Mouse (Mus musculus): ENCODE data around the gene Ska2. TPM values are rescaled to one million over a fixed set of nuclear protein-coding genes. Genes with fewer than 3 reads are reported as not detected.

Ska2 gene
- 2.8 TPM for polyA plus RNA-seq (2017; shearing (Covaris generic))

DNA sequence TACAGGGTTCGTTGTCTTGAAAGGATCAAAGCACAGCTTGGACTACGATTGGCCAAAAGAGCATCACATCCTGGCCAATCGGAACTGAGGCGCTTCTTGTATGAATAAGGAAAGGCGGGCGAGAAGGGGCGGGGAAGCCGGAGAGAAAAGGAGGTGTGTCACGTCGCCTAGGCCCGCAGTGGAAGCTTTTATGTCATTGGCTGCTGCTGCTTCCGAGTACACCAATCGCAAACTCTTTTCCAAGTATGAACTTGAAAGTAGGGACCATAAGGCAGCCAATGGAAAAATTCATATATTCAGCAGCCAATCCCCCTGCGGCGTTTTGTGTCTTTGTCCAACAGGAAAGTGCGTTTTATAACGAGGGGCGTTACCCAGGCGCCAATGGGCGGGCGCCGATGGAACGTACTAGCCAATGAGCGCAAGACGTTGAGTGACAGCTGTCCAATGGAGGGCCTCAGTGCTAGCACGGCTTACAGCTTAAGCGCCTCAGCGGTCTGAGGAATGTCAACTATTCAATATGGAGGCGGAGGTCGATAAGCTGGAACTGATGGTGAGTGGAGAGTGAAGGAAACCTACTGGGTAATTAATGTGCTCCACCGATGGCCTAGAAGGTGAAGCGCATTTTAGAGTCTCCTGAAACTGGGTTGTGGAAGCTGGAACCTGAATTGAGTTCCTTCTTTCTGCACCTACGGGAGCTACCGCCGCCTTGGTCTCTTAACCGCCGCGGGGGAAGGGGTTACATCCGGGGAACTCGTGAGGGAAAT, at the start of gene Ska2:
Ska2 (plus strand) TSS at position 480 of the 764 bp plus-strand sequence.

DNA sequence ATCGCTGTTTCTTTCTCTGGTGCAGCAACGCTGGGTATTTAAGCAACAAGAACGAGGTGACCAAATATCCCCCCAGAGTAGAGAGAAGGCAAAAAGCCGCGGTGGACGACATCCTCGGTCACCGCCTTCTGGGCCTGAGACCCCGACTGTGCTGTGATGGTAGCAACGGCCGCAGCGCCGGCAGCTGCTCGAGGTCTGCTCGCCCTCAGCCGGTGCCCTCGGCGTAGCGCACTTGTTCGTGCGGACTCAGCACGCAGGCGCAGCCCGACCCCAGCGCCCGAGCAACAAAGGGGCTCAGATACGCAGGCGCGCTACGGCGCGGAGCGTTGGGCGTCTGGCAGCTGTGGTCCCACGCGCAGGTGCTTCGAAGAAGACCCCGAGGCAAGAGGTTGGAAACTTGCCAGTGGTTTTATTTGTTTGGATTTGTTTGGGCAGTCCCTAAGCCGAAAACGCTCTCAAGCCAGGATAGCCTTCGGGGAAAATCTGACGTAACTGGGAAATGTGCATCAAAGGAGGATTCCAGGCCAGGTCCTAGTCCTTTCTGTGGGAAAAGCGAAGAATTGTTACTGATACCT, 35.1 kb upstream of the Ska2 start, which contains the start of gene Gdpd1:
Gdpd1 (minus strand) TSS at position 197 of the 575 bp plus-strand sequence.

DNA sequence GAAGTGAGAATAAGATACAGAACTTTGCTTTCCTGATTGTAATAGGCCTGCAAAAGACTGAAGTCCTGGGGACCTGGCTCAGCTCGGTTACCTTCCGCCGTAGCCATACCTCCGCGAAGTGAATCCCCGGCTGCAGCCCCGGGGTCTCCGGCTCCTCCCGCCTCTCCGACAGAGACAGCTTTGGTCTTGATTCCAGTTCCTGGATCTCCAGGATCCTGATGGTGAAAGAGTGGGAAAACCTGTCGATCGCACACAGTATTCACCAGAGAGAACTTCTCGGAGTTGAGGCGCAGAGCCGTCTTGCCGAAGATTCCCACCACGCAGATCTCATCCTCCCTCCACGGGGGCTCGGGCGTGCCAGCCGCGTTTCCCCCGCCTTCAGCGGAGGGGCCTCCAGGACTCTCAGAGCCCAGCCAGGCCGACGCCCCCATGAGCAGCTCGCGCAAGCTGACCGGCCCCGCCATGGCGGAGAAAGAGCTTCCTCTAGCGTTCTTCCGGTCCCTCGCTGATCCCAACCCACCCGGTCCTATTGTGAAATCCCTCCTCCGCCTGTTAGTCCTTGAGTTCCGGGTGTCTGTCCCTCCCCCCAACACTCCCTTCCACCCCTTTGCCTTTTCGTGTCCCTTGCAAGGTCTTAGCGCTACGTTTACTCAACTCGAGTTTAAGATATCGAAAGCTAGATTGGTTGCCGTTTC, 22.6 kb upstream of the Ska2 start, which contains the start of gene Smg8:
Smg8 (minus strand) TSS at position 485 of the 695 bp plus-strand sequence.

DNA sequence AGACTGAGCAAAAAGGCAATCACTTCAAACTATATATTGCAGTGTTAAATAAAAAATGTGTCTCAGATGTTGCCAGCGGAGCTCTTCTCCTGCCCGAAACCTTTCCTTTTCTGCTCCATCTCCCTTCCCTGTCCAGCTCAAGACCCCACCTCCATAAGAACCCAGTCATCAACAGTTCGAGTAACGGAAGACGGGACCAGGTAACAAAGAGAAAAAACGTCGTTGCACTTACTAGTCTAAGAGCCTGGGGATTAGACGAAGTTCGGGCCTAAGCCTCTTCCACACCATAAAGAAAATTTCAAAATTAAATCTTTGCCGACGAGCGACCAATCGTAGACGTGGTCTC, 652 bp upstream of the Ska2 start, which contains the start of gene Prr11:
Prr11 (minus strand) TSS at position 300 of the 346 bp plus-strand sequence.

DNA sequence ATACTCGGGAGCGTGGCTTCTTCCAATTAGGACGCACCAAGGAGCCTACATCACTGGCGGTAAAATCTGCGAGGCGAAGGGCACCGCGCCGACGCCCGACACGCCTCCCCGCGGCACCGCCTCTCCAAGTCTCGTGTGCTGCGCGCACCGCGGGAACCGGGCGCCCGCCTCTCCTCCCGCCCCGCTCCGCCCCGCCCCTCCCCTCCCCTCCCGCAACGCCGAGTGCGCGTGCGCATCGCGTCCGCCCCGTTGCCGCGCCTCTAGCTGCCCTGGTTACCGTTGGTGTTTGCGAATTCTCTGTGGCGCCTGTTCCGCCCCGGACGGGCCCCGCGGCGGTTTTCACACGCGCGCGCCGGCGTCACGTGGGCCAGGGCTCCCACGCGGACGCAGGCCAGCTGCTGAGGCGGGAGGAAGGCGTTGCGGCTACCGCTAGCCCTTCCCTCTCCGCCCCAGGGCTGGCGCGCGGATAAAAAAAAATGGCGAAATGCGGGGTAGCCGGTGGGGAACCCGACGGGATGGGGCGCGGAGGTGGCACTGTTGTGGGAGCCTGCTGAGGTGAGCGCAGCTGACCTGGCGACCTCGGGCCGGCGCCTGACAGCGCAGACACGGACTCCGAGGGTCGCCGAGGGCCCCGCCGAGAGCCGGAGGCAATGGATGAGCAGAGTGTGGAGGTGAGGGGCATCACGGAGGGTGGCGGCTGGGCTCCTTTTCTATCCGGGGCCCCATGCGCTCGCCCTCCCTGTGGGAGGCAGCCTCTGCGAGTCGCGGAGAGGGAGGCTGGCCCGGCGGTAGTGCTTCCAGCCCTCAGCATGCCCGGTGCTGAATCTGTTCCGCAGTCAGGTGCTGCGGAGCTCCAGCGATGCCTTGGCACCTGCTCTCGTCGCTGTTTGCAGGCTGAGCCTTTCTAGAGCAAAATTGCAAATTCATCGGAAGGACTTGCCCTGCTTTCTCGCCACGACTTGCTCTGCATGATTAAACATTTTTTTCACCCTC, 18.1 kb downstream of the Ska2 start, which contains the start of gene Trim37:
Trim37 (plus strand) TSS at position 254 of the 993 bp plus-strand sequence.

Other genes starting within 250 kb of the Ska2 start
- 1.5 TPM for gene Ypel2, start 115.5 kb upstream of the Ska2 start, polyA plus RNA-seq (2017; shearing (Covaris generic))
- 0.49 TPM for gene Gdpd1, start 35.2 kb upstream of the Ska2 start, polyA plus RNA-seq (2017; shearing (Covaris generic))
- gene Smg8, start 22.5 kb upstream of the Ska2 start, polyA plus RNA-seq (2017; shearing (Covaris generic)) = 14.0 TPM
- gene Prr11, start 526 bp upstream of the Ska2 start, polyA plus RNA-seq (2017; shearing (Covaris generic)) = not detected
- gene Trim37, start 17.8 kb downstream of the Ska2 start, polyA plus RNA-seq (2017; shearing (Covaris generic)) = 11.9 TPM
- 0.06 TPM for gene Ppm1e, start 249.8 kb downstream of the Ska2 start, polyA plus RNA-seq (2017; shearing (Covaris generic))

Measured in effector memory CD4-positive, alpha-beta T cell, adult 7 months (primary cell).